Mouse (Mus musculus): ENCODE data around the gene Per3.

The Per3 gene

DNA sequence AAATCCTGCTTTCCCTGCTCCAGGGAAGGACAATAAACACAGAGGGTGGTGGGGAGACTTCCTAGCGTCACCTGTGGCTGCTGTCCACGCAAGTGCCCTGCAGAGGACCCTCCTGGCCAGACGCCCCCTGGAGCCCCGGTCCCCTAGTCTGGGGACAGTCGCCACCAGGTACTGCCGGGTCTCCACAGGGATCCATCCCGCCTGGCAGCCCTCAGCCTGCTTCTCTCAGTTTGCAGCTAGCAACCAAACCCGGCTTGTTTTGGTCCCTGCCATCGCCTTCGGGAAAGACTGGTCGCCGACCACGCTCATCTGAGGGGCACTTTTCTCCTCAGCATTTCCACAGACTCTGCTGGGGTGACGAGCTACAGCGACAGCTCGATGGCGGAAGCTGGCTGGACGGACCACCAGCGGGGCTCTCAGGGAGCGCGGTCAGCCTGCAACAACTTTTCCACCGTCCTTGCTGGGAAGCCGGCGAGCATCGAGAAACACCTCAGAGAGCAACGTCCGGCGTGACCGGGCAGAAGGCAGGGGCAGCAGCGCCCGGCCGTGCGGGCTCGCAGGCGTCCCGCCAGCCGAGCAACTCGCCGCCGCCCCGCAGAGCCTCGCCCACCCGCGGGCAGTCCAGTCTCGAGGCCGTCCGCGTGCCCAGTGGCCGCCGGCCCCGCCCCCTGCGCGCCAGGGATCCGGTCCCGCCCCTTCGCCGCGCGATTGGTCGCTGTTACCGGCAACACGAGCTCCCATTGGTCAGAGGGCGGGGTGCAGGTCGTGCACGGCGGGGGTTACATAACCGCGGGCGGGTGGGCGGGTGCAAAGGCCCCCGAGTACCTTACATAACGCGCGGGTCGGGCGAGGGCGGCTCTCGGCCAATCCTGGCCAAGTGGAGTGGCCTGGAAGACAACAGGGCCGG lies at the start of gene Per3:
Gene Per3 (minus strand): TSS at position 629 of the 907 bp plus-strand sequence.
- POLR2A ChIA-PET: interaction anchor here (0.5 to 2.5 kb wide), 19 partner anchors 8 to 1092 kb away, joined by 3 to 24 read pairs (median 3); partner anchors contain the start of gene Vamp3 (in 2 of the 4)
- CTCF ChIA-PET: interaction anchor here in 3 of 4 experiments (0.5 to 2.9 kb wide), 13 partner anchors 15 to 1168 kb away, joined by 3 to 15 read pairs (median 3); no protein-coding TSS in a partner anchor

DNA sequence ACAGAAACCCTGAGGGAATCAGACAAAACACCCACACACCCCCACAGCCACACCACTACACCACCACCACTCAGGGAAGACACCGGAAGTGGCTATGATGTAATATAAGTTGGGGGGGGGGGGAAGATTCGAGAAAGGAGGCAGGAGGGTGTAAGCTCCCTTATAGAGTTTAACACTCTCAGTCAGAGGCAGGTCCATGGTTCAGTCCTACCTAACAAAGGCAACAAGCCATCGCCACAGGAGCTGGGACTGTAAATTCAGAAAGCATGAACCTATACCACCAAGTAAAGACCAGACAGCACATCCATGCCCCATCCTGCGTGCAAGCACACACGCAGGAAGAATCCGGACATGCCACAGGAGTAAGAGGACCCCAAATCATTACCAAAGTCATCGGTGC lies 44.8 kb upstream of the Per3 start, which contains the start of gene Gm13090:
Gene Gm13090 (plus strand): TSS at position 301 of the 400 bp plus-strand sequence.
- ChIA-PET POLR2A (interaction anchor here in 2 of 4 experiments (0.8 to 1.4 kb wide), 2 partner anchors 10 to 19 kb away, joined by 3 to 7 read pairs; no protein-coding TSS in a partner anchor), CTCF (interaction anchor here in 1 of 4 experiments (0.6 to 3.6 kb wide), 4 partner anchors 12 to 51 kb away, joined by 3 to 13 read pairs (median 4); no protein-coding TSS in a partner anchor)

DNA sequence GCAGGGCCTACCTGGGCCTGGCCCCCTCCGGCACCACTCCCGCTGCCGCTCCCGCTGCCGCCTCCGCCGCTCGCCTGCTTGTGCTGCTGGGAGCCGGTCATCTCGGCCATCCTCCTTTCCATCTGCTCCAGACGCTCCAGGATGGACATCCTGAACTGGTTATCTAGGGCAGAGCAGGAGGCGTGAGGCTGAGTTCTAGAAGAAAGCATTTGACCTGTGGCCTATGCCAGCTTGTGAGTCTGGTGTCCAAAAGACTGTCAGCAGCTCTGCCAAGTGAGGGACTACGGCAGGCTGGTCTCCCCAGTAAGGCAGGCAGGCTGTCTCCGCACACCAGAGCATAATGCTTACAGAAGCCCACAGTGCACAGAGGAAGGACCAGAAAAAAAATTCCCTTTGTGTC lies 44.4 kb upstream of the Per3 start:
- POLR2A ChIA-PET: interaction anchor here (0.7 to 1.4 kb wide), 4 partner anchors 10 to 41 kb away, joined by 3 to 7 read pairs (median 3); no protein-coding TSS in a partner anchor
- CTCF ChIA-PET: interaction anchor here in 1 of 4 experiments (3.6 kb wide), 1 partner anchor 51 kb away, joined by 13 read pairs; no protein-coding TSS in a partner anchor

DNA sequence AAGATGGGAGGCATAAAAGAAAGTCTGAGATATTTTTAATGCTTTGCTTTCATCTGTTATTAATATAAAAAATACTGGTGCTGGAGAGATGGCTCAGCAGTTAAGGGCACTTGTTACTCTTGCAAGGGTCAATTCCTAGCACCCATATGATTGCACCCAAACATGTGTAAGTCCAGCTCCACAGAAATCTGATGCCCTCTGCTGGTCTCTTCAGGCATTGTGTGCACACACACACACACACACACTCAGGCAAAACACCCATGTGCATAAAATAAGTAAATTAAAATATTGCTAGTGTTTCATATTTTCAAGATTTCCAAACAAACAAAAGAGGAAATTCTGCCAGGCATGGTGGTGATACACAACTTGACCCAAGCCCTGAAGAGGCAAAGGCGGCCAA lies 42.9 kb upstream of the Per3 start:
- CTCF ChIA-PET: interaction anchor here in 3 of 4 experiments (0.6 to 3.6 kb wide), 7 partner anchors 8 to 337 kb away, joined by 3 to 13 read pairs (median 3); partner anchors contain the start of gene Per3 (in 1 of the 3)
- POLR2A ChIA-PET: interaction anchor here in 3 of 4 experiments (0.7 to 1.4 kb wide), 4 partner anchors 8 to 75 kb away, joined by 3 read pairs; partner anchors contain the start of gene Per3 (in 1 of the 3)

DNA sequence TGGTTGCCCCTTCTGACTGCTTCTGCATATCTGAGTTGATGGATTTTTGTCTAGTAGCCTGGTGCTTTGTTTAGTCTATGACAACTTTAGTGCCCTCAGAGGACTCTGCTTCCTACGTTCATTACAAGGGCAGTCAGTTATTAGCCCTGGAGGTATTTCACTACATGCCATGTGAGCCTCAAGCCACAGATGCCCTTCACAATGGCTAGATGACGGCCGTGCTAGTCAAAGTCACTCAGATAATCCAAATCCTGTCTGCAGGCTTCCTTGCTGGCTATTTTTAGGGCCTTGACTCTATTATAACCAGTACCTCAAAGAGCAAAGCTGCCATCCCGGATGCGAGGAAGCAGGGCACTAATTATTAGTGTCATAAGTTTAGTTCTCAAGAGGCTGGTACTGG lies 38.6 kb upstream of the Per3 start:
- POLR2A ChIA-PET: interaction anchor here in 2 of 4 experiments (1.1 to 2.3 kb wide), 3 partner anchors 9 to 12 kb away, joined by 3 to 7 read pairs (median 4); no protein-coding TSS in a partner anchor
- CTCF ChIA-PET: interaction anchor here in 2 of 4 experiments (1.4 to 1.9 kb wide), 2 partner anchors 12 kb away, joined by 4 to 9 read pairs; no protein-coding TSS in a partner anchor

DNA sequence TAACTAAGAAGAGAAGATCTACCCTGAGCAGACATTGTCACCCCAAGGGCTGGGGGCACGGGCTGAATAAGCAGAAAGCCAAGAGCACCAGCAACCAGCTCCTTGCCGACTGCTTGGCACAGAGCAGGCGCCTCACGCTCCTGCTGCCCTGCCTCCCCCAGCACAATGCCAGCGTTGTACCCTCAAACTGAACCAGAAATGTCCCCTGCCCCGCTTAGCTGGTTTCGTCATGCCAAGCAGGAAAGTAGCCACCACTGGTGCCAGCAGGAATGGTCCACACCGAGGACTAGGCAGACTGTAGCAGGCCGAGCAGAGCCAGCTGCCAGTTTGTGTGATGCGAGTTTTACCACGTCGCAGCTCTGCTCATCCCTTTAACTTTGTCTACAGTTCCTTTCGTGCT lies 37.5 kb upstream of the Per3 start:
- ChIA-PET POLR2A (interaction anchor here in 3 of 4 experiments (0.6 to 2.3 kb wide), 10 partner anchors 8 to 56 kb away, joined by 3 to 7 read pairs (median 4); no protein-coding TSS in a partner anchor), CTCF (interaction anchor here in 2 of 4 experiments (0.6 to 2.0 kb wide), 5 partner anchors 13 to 58 kb away, joined by 3 to 9 read pairs (median 5); no protein-coding TSS in a partner anchor)

DNA sequence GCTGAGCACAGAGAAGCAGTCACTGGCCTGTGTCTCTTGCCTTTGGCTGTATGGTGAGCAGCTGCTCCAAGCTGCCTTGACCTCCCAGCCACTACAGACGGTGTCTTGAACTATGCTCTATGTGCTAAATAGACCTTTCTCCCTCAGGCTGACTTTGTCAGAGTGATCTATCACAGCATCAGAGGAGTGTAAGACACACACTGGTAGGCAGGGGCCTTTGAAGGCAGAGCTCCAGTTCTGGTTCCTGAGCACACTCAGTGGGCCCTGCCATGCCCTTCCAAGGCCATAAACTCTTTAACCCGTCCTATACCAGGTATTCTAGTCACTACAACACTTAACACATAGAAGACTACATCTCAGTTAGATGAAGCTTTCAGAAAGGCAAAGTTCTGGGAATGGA lies 36.9 kb upstream of the Per3 start:
- POLR2A ChIA-PET: interaction anchor here in 3 of 4 experiments (0.7 to 2.6 kb wide), 9 partner anchors 9 to 47 kb away, joined by 3 to 7 read pairs (median 5); no protein-coding TSS in a partner anchor

DNA sequence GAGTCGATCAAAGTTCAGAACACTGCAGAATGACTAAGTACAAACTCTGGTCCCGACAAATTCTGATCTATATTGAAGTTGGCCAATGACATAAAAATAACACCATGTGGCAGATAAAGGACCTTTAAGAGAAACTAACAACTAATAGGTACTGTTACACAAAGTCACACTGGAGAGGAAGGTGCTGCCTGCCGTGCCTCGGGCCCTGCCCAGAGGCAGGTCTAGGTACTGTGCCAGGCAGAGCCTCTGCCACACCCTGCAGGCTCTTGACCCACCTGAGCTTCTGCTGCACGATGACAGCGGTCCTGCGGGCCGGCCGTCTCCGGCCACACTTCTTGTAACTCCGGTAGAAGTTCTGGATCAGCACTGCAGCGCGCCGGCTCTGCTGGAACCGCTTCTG lies 30.4 kb upstream of the Per3 start:
- POLR2A ChIA-PET: interaction anchor here in 3 of 4 experiments (0.8 to 1.5 kb wide), 8 partner anchors 8 to 65 kb away, joined by 3 to 5 read pairs (median 4); partner anchors contain the start of genes Per3 (in 1 of the 3) and Vamp3 (in 1 of the 3)
- CTCF ChIA-PET: interaction anchor here (0.9 to 7.7 kb wide), 10 partner anchors 13 to 67 kb away, joined by 3 to 77 read pairs (median 8); no protein-coding TSS in a partner anchor

More for the DNA sequence above, 36.9 kb upstream of the Per3 start:
- CTCF ChIA-PET: interaction anchor here in 2 of 4 experiments (0.6 to 2.0 kb wide), 5 partner anchors 14 to 58 kb away, joined by 3 to 9 read pairs (median 5); no protein-coding TSS in a partner anchor

DNA sequence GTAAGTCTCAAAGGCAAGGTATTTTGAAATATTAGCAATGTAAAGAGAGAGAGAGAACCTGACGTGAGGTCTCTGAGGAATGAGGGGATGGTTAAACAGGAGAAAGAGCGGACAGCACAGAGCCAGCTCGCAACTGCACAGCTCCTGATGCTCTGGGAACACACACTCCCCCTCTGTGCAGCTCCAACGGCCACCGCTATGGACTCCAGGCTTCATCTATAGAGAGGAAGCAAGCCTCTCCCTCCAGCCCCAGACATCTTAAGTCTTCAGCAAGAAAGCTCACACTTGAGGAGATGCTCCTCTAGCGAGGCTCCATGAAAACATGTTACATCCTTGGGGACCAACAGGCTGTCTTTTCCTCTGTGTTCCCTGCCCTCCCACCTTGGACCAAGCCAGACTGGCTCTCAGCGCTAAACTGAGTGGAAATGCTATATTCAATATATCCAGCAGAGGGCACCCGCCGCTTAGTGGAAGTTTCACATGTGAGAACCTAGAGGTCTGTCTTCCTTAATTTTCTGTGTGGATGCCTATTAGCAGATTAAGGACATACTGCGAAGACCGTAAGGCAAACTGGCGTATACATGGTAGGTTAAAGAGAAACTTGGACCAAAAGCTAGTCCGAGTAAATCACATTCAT lies 28.8 kb upstream of the Per3 start:
- ChIA-PET POLR2A (interaction anchor here in 2 of 4 experiments (0.6 to 1.7 kb wide), 6 partner anchors 17 to 169 kb away, joined by 3 to 5 read pairs (median 3); no protein-coding TSS in a partner anchor), CTCF (interaction anchor here (0.5 to 7.7 kb wide), 15 partner anchors 14 to 131 kb away, joined by 3 to 77 read pairs (median 5); partner anchors contain the start of gene Vamp3 (in 1 of the 4))

DNA sequence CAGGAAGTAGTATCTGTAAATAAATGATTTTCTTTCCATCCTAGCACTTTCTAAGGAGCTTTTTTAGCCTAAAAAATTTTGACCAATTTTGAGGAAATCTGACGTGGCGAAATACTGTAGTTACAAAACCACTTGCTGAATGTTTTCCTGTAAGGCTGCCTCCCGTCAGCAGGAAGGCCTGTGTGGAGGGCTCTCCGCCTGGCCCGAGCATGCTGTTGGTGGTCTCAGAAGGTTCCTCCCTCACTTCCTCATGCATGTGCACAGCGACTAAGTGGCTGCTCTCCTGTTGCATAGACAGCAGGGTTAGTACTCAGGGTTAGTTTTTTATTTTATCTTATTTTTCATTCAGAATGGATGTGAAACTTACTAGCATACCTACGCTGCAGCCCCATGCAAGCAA lies 26.5 kb upstream of the Per3 start:
- ChIA-PET CTCF (interaction anchor here (0.7 to 7.7 kb wide), 8 partner anchors 8 to 70 kb away, joined by 3 to 77 read pairs (median 7); no protein-coding TSS in a partner anchor), POLR2A (interaction anchor here in 3 of 4 experiments (0.9 to 2.0 kb wide), 5 partner anchors 11 to 623 kb away, joined by 3 to 5 read pairs (median 4); partner anchors contain the start of gene Vamp3 (in 1 of the 3))

DNA sequence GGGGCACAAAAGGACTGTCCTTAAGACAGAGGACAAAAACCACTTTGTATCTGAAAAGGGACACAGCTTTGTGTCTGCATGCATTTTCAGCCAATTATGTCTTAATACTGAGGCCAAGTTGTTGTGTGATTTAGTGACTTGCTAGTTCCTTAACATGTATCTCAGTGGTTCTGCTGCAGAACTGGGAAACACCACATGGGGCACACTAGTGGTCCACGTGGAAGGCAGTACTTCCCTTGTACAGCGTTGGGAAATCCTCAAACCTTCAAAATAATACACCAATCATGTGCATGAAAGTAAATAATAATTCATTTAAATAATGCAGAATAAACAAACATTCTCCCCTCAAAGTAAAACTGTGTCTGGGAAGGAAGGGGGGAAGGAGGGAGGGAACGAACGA lies 24.3 kb upstream of the Per3 start:
- CTCF ChIA-PET: interaction anchor here in 2 of 4 experiments (1.6 to 7.7 kb wide), 2 partner anchors 72 to 73 kb away, joined by 3 to 77 read pairs; no protein-coding TSS in a partner anchor
- POLR2A ChIA-PET: interaction anchor here in 1 of 4 experiments (1.5 kb wide), 1 partner anchor 8 kb away, joined by 5 read pairs; no protein-coding TSS in a partner anchor

DNA sequence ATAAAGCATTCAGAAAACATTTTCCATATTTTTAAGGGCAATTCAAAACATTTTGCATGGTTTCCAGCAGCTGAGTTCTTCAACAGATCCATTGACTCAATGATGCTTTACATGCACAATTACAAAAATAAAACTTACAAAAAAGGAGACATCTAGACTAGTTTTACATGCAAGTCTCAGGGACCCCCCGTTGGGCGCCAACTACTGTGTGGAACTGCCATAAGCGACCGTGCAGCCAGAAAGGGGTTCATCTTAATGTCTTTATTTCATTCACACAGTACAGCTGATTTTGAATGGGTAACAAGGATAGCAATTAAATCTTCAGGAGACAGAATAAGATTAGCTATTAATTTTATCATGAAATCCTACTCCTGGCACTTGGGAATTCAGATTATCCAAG lies 15.1 kb upstream of the Per3 start:
- CTCF ChIA-PET: interaction anchor here in 2 of 4 experiments (0.5 to 2.2 kb wide), 4 partner anchors 15 to 164 kb away, joined by 3 to 6 read pairs (median 4); partner anchors contain the start of gene Per3 (in 1 of the 2)

DNA sequence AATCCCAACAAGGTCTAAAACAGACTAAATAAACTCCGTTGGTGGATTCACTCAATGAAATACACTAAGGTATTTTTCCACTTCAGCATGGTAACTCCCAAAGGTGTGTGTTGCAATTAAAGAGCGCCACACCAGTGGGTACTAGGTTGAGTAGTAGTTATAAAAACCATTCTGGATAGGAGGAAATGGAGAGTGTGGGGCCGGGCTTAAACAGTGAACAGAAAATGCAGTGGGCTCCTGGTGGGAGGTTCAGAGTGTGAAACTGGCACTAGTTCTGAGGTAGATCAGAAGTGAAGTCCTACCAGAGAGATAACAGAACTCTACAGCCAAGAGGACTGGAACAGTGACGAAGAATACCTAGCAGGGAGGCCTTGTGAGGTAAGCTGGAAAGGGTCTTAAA lies 14.2 kb upstream of the Per3 start:
- ChIA-PET POLR2A (interaction anchor here in 3 of 4 experiments (0.7 to 2.4 kb wide), 14 partner anchors 12 to 181 kb away, joined by 3 to 24 read pairs (median 4); partner anchors contain the start of gene Per3 (in 2 of the 3)), CTCF (interaction anchor here in 3 of 4 experiments (1.0 to 3.2 kb wide), 8 partner anchors 14 to 394 kb away, joined by 3 to 11 read pairs (median 5); partner anchors contain the start of gene Per3 (in 1 of the 3))

More for the DNA sequence above, 15.1 kb upstream of the Per3 start:
- POLR2A ChIA-PET: interaction anchor here in 3 of 4 experiments (0.7 to 2.1 kb wide), 7 partner anchors 11 to 69 kb away, joined by 3 to 24 read pairs (median 3); partner anchors contain the start of gene Per3 (in 1 of the 3)

DNA sequence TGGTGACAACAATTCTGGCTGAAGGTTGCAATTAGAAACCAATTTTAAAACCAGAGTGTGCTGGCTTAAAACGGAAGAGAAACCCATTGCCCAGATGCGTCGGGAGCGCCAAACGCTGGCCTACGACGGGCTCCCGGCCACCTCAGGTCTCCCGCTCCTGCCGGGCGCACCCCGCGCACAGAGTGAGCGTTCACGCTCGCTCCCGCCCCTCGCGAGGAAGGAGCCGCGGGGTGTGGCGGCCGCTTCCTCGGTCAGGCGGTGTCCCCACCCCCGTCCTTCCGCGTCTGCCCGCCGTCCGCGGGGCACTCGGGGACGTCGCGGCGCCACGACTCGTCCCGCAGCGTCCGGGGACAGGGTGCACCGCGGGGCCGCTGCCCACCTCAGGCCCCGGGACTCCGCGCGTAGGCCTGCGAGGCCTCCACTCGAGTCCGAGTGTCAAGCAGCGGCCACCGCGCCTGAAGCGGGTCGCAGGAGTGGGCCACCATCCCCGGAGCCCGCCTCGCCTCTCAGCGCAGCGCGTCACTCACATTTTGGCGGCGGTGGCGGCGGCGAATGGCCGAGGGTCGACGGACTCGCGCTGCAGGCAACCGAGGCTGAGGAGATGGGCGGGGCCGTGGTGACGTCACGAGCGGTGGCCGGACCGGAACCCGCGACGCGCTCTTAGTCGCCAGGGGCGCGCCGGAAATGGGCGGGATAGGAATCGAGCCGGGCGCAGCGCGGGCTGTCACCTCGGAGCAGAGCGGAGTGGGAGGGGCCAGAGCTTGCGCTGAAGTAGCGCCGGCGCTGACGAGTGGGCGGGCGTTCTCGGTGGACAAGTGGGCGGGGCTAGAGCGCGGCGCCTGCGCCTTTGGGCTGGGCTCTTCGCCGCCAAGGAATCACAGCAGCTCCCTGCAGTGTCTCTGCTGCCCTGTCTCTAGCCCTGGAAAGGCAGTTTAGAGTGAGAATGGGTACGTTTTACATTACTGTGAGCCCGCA lies 13.2 kb upstream of the Per3 start, which contains the start of gene Vamp3:
Gene Vamp3 (minus strand): TSS at position 617 of the 975 bp plus-strand sequence.
- CTCF ChIA-PET: interaction anchor here in 3 of 4 experiments (0.6 to 3.2 kb wide), 15 partner anchors 15 to 393 kb away, joined by 3 to 11 read pairs (median 4); no protein-coding TSS in a partner anchor
- POLR2A ChIA-PET: interaction anchor here in 3 of 4 experiments (0.7 to 2.4 kb wide), 21 partner anchors 9 to 876 kb away, joined by 3 to 24 read pairs (median 4); partner anchors contain the start of genes Per3 (in 2 of the 3), Camta1 (in 1 of the 3) and Dnajc11 (in 1 of the 3)

DNA sequence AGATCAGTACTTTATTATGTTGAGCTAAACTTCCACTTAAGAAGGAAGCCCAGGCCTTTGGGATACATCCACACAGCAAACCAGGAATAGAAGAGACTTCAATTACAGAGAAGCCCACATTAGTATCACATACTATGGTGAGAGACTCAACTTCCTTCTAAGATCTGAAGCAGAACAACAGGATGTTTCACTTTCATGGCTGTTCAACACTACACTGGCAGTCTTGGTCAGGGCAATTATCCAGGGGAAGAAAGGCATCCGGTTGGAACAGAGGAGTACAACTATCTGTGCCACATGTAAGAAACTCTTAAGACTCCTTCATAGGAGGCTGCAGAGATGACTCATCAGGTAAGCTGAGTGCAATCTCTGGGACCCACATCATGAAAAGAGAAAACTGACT lies 6.7 kb upstream of the Per3 start:
- CTCF ChIA-PET: no interaction called here
- POLR2A ChIA-PET: no interaction called here

DNA sequence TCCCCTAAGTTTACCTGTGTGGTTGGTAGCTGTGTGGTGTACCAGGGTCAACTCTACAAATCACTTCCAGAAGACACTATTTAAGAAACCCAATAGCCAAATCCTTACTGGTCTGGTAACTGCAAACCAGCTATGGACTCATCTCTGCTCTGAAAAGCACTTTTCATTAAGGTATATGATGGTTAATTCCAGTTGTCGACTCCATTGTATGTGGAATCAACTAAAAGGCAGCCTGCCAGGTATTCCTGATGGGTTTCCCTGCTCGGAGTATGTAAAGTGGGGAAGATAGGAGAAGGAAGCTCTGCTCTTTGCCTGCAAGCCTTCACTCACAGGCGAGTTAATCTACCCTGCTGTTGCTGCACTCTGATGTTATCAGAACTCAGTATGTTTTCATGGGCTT lies 2.1 kb upstream of the Per3 start:
- CTCF ChIA-PET: no interaction called here

More for the DNA sequence above, 2.1 kb upstream of the Per3 start:
- POLR2A ChIA-PET: interaction anchor here in 3 of 4 experiments (0.6 to 0.8 kb wide), 5 partner anchors 10 to 766 kb away, joined by 3 to 4 read pairs (median 3); no protein-coding TSS in a partner anchor

All from embryonic stem cell, embryonic (primary cell).